Mouse (Mus musculus) intestine, embryonic 15.5 days (tissue): Measurements from ENCODE around the gene Cnih4. TPM values are rescaled to one million over a fixed set of nuclear protein-coding genes. Genes with fewer than 3 reads are reported as not detected.

Experiments used
- ATAC-seq: fragments of 200-750 bp; cut with Nextera tagmentation; 2 replicates; pipeline ENCODE4 v1.8.0; 2017; ENCODE audit warnings: moderate TSS enrichment, moderate library complexity
- H3K27ac ChIP-seq: fragments of 300-500 bp; sonication (generic); 2 replicates; pipeline ENCODE4 v1.5.1; 2015; ENCODE audit warnings: mild to moderate bottlenecking, inconsistent platforms
- H3K27me3 ChIP-seq: fragments of 300-500 bp; sonication (generic); replicated peaks from 2 replicates; pipeline ENCODE4 v1.6.1; 2015; ENCODE audit warnings: inconsistent platforms
- H3K36me3 ChIP-seq: fragments of 300-500 bp; sonication (generic); 2 replicates; pipeline ENCODE4 v1.6.1; 2015; ENCODE audit warnings: inconsistent platforms
- H3K4me1 ChIP-seq: fragments of 300-500 bp; sonication (generic); replicated peaks from 2 replicates; pipeline ENCODE4 v1.6.1; 2015; ENCODE audit warnings: inconsistent platforms
- H3K4me2 ChIP-seq: fragments of 300-500 bp; sonication (generic); replicated peaks from 2 replicates; pipeline ENCODE4 v1.6.1; 2015; ENCODE audit warnings: mild to moderate bottlenecking, inconsistent platforms
- H3K4me3 ChIP-seq: fragments of 300-500 bp; sonication (generic); replicated peaks from 2 replicates; pipeline ENCODE4 v1.5.1; 2015; ENCODE audit warnings: inconsistent platforms
- H3K9ac ChIP-seq: fragments of 300-500 bp; sonication (generic); 2 replicates; pipeline ENCODE4 v1.6.1; 2015; ENCODE audit warnings: inconsistent platforms
- H3K9me3 ChIP-seq: fragments of 300-500 bp; sonication (generic); 2 replicates; pipeline ENCODE4 v1.6.1; 2016; ENCODE audit warnings: inconsistent platforms
- WGBS: fragments of 180-500 bp; shearing (Covaris S2); methylation state at CpG from one replicate; pipeline ENCODE4 v1.1.7; 2015; 5-methylcytosine and 5-hydroxymethylcytosine counted together
- polyA plus RNA-seq: library from polyadenylated mRNA; unstranded; fragments of >200 nt; fragmentation: Nextera tagmentation; extraction: Ambion mirVana; gene quantifications from 2 replicates; pipeline ENCODE4 v1.2.1, GENCODE M21; 2015

The Cnih4 gene
- polyA plus RNA-seq: 134 and 147 TPM in 2 replicates

- no peaks in the 10 kb centered on the region for H3K36me3 ChIP-seq
- under 1% methylated on average over 52 of the region's 52 CpGs for WGBS
- H3K9ac ChIP-seq: peak within 1 kb of the TSS; percentile 59
- ATAC-seq: peak; percentile 98
- peak within 1 kb of the TSS; percentile 81 for H3K27ac ChIP-seq
- no peaks in the 10 kb centered on the region for H3K9me3 ChIP-seq
- peaks cover 6% of the 10 kb centered on the region; the same call in 1 of the 2 replicates for H3K4me1 ChIP-seq
- H3K27me3 ChIP-seq: no peaks in the 10 kb centered on the region
- H3K4me3 ChIP-seq: peak within 1 kb of the TSS; percentile 63
- peak within 1 kb of the TSS; percentile 52 for H3K4me2 ChIP-seq
Measured at GRCm38 (mm10) chr1:181143950-181144836, at the start of gene Cnih4, which contains the start of gene Nvl. Cnih4 (plus strand) TSS chr1:181144693. Nvl (minus strand) TSS chr1:181144204.

GRCm38 (mm10) chr1:181117112-181117511, 27.4 kb upstream of the Cnih4 start:
- WGBS: 91% methylated on average over 4 of the region's 4 CpGs

DNA sequence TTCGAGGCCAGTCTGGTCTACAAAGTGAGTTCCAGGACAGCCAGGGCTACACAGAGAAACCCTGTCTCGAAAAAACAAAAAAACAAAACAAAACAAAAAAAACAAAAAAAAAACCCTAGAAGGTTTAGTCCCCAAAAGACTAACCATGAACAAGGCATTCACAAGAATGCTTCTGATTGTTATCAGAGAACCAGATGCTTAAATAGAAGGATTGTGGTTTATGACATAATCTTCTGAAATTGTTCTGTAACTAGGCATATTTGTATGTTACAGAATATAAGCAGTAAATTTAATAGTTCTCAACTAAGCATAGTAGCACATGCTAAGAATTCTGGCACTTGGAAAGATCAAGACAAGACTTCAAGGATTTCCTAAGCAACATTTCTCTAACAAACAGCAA, 20.3 kb upstream of the Cnih4 start:
- Histone ChIP-seq H3K36me3 (peaks cover 32% of the 10 kb centered on the region), H3K27me3 (no peaks in the 10 kb centered on the region), H3K4me2 (no peak overlapping the region), H3K27ac (no peak overlapping the region), H3K9ac (no peak overlapping the region), H3K4me1 (no peaks in the 10 kb centered on the region), H3K4me3 (no peak overlapping the region), H3K9me3 (no peaks in the 10 kb centered on the region)
- ATAC-seq: no peak
- 90% methylated on average over 2 of the region's 2 CpGs for WGBS

More at GRCm38 (mm10) chr1:181117112-181117511, 27.4 kb upstream of the Cnih4 start:
- no peaks in the 10 kb centered on the region for H3K27me3 ChIP-seq
- no peak overlapping the region for H3K4me2 ChIP-seq
- H3K4me3 ChIP-seq: no peak overlapping the region
- H3K36me3 ChIP-seq: peaks cover 14% of the 10 kb centered on the region
- no peaks in the 10 kb centered on the region for H3K4me1 ChIP-seq
- H3K27ac ChIP-seq: no peak overlapping the region
- no peak overlapping the region for H3K9ac ChIP-seq
- H3K9me3 ChIP-seq: no peaks in the 10 kb centered on the region
- ATAC-seq: no peak

DNA sequence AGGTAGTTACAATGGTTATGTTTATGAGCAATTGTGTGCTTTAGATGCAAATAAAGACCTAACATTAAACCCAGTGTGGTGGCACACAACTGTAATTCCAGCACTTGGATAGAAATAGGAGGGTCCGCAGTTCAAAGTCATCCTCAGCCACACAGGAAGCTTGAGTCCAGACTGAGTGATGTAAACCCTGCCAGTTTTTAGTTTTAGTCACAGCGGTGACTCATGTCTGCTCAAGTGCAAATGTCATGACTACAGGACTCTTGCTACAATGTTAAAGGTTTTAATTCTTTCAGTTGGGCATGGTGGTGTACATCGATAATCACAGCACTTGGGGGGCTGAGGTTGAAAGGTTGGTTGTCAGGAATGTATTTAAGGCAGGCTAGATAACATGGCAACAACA, 18.6 kb upstream of the Cnih4 start:
- H3K9ac ChIP-seq: no peak overlapping the region
- H3K27me3 ChIP-seq: no peaks in the 10 kb centered on the region
- 98% methylated on average over 3 of the region's 3 CpGs for WGBS
- H3K4me1 ChIP-seq: no peaks in the 10 kb centered on the region
- no peaks in the 10 kb centered on the region for H3K9me3 ChIP-seq
- no peak overlapping the region for H3K4me2 ChIP-seq
- no peak overlapping the region for H3K27ac ChIP-seq
- H3K4me3 ChIP-seq: no peak overlapping the region
- ATAC-seq: no peak
- H3K36me3 ChIP-seq: peaks cover 36% of the 10 kb centered on the region

GRCm38 (mm10) chr1:181126766-181127165, 17.7 kb upstream of the Cnih4 start:
- Histone ChIP-seq H3K36me3 (peaks cover 34% of the 10 kb centered on the region), H3K4me3 (no peak overlapping the region), H3K4me1 (no peaks in the 10 kb centered on the region), H3K9ac (no peak overlapping the region), H3K27me3 (no peaks in the 10 kb centered on the region), H3K9me3 (no peaks in the 10 kb centered on the region), H3K4me2 (no peak overlapping the region), H3K27ac (no peak overlapping the region)
- 91% methylated on average over 9 of the region's 9 CpGs for WGBS
- no peak for ATAC-seq

DNA sequence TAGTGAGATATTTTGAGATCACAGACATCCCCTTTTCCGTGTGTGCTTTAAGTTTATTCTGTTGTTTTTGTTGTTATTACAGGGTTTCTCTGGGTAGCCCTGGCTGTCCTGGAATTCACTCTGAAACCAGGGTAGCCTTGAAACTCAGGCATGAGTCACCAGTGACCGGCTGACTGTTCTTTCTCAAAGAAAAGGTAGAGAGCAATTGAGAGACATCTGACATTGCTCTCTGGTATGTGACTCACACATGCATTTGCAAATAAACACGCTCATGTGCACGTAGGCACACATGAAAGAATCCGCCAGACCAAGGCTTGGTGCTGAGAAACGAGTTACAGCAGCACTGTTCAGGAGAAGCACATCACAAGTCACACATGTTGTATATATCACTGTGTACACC, 12.6 kb upstream of the Cnih4 start:
- Histone ChIP-seq H3K4me1 (no peaks in the 10 kb centered on the region), H3K9me3 (no peaks in the 10 kb centered on the region), H3K27me3 (no peaks in the 10 kb centered on the region), H3K9ac (no peak overlapping the region), H3K4me3 (no peak overlapping the region), H3K36me3 (peaks cover 23% of the 10 kb centered on the region), H3K4me2 (no peak overlapping the region), H3K27ac (no peak overlapping the region)
- 88% methylated on average over 6 of the region's 6 CpGs for WGBS
- ATAC-seq: no peak

- no peak for ATAC-seq
- 89% methylated on average over 7 of the region's 7 CpGs for WGBS
Measured at GRCm38 (mm10) chr1:181138730-181139129, 5.8 kb upstream of the Cnih4 start.

DNA sequence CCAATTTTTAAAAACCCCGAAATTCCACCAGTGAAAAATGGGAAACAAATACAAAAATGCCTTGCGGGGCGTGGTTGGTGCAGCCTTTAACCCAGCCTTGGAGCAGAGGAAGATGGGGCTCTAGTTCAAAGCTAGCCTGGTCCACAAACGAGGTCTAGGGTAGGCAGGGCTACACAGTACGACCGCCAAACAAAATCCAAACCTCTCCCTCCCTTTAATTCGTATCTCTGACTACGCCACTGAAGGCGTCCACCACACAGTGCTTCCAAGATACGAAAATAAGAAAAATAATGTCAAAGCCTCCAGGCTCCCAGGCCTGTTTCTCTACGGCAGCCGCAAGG, 914 bp upstream of the Cnih4 start:
- Histone ChIP-seq H3K9me3 (no peaks in the 10 kb centered on the region), H3K4me3 (peak overlapping the region; percentile 63), H3K4me1 (peaks cover 6% of the 10 kb centered on the region; the same call in 1 of the 2 replicates), H3K27ac (peak overlapping the region; percentile 81), H3K27me3 (no peaks in the 10 kb centered on the region), H3K9ac (peak overlapping the region; percentile 59), H3K4me2 (peak overlapping the region; percentile 52), H3K36me3 (no peaks in the 10 kb centered on the region)
- peak; percentile 42 for ATAC-seq
- under 1% methylated on average over 12 of the region's 12 CpGs for WGBS

More at GRCm38 (mm10) chr1:181138730-181139129, 5.8 kb upstream of the Cnih4 start:
- Histone ChIP-seq H3K27ac (no peak overlapping the region), H3K4me3 (no peak overlapping the region), H3K27me3 (no peaks in the 10 kb centered on the region), H3K36me3 (peaks cover 13% of the 10 kb centered on the region; the same call in 1 of the 2 replicates), H3K9ac (no peak overlapping the region), H3K4me1 (peaks cover 3% of the 10 kb centered on the region; the same call in 1 of the 2 replicates), H3K9me3 (no peaks in the 10 kb centered on the region), H3K4me2 (no peak overlapping the region)

DNA sequence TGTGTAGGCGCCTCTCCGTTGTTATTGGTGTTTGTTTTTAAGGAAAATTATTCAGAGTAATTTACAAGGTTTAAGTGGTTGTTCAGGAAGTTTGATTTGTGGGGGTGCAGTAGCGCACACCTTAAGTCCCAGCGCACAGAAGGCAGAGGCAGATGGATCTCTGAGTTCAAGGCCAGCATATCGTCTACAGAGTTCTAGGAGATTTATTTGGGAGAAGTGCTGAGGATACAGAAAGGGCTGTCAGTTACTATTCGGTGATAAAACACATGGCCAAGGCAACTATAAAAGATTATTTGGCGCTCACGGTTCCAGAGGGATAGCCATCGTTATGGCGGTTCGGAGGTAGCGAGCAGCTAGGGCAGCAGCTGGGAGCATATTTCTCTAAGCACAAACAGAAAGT, 473 bp downstream of the Cnih4 start:
- WGBS: 12% methylated on average over 12 of the region's 12 CpGs
- Histone ChIP-seq H3K9me3 (no peaks in the 10 kb centered on the region), H3K36me3 (no peaks in the 10 kb centered on the region), H3K4me3 (peak overlapping the region; percentile 63), H3K27ac (peak overlapping the region; percentile 81), H3K4me1 (peaks cover 6% of the 10 kb centered on the region; the same call in 1 of the 2 replicates), H3K27me3 (no peaks in the 10 kb centered on the region), H3K4me2 (peak overlapping the region; percentile 52), H3K9ac (peak overlapping the region; percentile 59)
- ATAC-seq: no peak

GRCm38 (mm10) chr1:181146187-181146586, 1.7 kb downstream of the Cnih4 start:
- peaks cover 6% of the 10 kb centered on the region; the same call in 1 of the 2 replicates for H3K4me1 ChIP-seq
- no peak overlapping the region for H3K9ac ChIP-seq
- H3K9me3 ChIP-seq: no peaks in the 10 kb centered on the region
- H3K27me3 ChIP-seq: no peaks in the 10 kb centered on the region
- H3K4me3 ChIP-seq: no peak overlapping the region
- H3K36me3 ChIP-seq: no peaks in the 10 kb centered on the region
- no peak overlapping the region for H3K4me2 ChIP-seq
- no peak for ATAC-seq
- H3K27ac ChIP-seq: no peak overlapping the region
- WGBS: 88% methylated on average over 2 of the region's 2 CpGs

GRCm38 (mm10) chr1:181148540-181148939, 4.0 kb downstream of the Cnih4 start:
- Histone ChIP-seq H3K9ac (no peak overlapping the region), H3K27ac (peak overlapping the region; percentile 48), H3K36me3 (no peaks in the 10 kb centered on the region), H3K9me3 (no peaks in the 10 kb centered on the region), H3K4me2 (0 out of 2 replicates have a peak overlapping the region, but pooled peaks have one; percentile 7), H3K4me3 (no peak overlapping the region), H3K27me3 (no peaks in the 10 kb centered on the region), H3K4me1 (0 out of 2 replicates have a peak, but pooled peaks cover 6% of the 10 kb centered on the region)
- 49% methylated on average over 5 of the region's 5 CpGs for WGBS
- ATAC-seq: peak; percentile 42; the same call in 1 of the 2 replicates

DNA sequence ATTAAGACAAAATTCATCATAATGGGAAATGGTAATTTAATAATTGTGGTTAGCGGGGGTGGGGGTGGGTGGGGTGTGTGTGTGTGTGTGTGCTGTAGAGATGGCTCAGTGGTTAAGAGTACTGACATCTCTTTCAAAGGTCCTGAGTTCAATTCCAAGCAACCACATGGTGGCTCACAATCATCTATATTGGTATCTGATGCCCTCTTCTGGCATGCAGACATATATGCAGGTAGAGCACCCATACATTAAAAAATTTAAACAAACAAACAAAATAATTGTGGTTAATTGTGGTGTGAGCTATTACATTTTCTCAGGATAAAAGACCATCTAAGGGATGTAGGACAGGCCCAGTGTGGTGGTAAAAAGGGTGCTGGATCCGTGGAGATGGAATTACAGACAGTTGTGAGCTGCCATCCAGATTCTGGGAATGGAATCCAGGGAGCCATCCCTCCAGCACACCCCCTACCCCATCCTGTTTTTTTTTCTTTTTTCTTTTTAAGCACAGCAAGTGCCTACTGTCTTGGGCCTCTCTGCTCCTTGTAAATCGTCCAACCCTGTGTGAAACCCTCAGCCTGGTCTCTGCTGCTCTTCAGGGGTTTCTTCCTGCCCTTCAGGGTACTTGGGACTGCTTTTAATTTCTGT, 5.0 kb downstream of the Cnih4 start:
- Histone ChIP-seq H3K27me3 (no peaks in the 10 kb centered on the region), H3K36me3 (no peaks in the 10 kb centered on the region), H3K27ac (no peak overlapping the region), H3K4me1 (0 out of 2 replicates have a peak, but pooled peaks cover 6% of the 10 kb centered on the region), H3K4me3 (no peak overlapping the region), H3K4me2 (no peak overlapping the region), H3K9me3 (no peaks in the 10 kb centered on the region), H3K9ac (no peak overlapping the region)
- 72% methylated on average over 3 of the region's 3 CpGs for WGBS
- no peak for ATAC-seq
